Mouse (Mus musculus) fat pad, adult 2 months (tissue): Measurements from ENCODE around the gene Tmprss2.

Source experiments
- DNase-seq: peaks from one replicate; pipeline ENCODE4 v3.0.0-alpha.2; 2011; ENCODE audit warnings: low read depth, low spot score; ENCODE audit errors: extremely low read depth

Tmprss2 gene

DNA sequence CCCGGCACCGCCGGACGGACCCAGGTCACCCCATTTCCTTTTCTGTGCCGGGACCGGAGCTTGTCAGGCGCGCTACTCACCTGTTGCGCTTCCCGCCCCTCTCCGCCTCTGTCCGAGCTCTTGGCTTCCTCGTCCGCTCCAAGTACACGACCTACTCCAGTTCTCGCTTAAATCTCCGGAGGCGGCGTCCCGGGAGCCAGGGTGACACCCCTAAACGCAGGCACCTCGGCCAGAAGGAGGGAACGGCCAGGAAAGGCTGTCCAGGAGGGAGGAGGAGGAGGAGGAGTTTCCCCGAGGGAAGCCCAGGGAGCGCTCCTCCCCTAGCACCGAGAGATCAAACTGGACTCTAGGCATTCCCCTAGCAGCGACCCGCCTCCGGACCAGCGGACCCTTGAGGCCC lies at the start of gene Tmprss2:
Gene Tmprss2, minus strand, starts transcription at position 257 of the 400 bp plus-strand sequence.
- no peak for DNase-seq

DNA sequence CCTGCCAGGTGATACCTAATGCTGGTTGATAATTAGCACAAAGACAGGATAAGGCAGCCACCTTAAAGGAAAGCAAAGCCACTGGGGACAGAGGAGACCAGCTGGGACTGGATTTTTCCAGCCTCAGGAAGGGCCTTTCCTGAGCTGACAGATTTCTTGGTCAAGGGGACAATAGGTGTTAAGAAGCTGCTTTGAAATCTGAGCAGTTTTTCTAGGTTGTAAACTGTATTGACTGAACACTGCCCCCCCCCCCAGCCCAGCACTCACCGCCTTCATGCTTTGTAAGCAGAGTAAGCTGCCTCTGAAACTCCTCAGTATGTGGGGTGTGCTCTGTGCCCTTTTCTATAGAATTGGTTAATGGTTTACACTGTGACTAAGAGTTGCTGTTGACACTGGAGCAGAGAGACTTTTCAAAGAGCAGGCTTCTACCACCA lies 48.2 kb upstream of the Tmprss2 start:
- DNase-seq = no peak

DNA sequence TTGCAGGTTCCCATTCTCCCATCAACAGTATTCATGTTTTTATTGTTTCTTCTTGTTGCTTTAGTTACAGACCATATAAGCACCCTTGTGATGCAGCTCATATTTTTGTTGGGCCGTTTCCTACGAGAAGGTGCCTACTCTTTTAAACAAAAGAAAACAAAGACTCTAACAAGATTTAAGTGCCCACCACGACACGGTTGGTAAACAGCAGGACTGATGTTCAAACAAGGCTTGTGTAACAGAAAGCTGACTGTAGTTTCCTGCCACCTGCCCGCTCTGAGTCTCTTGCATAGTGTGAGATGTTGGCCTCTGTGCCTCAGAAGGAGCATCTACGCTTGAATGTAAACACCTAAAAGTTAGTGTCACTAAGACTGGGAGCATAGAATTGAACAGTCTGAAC lies 47.5 kb upstream of the Tmprss2 start:
- DNase-seq = no peak

DNA sequence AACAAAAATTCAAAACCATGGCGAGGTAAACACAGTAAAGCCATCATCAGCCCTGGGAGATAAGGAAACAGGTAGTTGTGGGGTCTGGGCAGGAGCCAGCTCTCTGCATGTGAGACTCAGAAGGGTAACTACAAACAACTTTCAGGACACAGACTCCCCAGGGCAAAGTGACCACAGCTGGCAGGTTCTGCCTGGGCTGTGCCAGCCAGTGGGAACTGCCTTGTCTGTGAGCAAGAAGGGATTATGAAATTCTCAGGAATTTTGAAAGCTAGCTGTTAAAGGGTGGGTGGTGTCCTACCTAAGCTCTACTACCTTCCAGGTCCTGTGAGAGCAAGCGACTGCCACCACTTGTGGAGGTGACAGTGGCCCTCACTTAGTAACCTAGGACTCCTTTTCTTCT lies 44.8 kb upstream of the Tmprss2 start:
- peak; percentile 66 for DNase-seq

DNA sequence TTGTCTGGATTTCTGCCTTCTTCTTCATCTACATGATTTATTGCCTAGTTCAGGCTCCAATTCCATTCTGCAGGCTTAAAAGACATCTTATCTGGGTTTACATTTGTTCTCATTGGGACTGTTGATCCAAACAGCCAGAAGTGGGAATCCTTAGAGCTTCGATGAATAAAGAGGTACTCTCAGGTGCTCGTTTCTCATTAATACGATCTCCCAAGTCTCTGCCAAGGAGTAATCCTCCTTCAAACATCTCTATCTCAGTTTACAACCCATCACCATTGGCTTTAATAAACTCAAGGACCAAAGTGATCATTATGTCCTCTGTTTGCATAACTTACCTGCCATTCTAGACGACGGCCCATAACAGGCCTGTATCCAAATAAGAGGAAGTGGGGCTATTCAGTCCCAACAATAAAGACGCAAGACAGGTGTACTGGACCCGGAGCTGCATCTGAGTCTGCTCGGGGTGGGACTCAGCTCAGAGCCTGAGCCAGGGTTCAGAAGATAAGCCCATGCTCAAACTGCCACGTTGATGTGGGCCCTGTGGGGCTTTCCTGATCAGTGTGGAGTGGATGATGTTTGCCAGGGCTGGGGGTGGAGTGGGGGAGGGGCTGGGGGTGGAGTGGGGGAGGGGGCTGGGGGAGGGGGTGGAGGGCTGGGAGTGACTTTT lies 38.7 kb upstream of the Tmprss2 start:
- no peak for DNase-seq

DNA sequence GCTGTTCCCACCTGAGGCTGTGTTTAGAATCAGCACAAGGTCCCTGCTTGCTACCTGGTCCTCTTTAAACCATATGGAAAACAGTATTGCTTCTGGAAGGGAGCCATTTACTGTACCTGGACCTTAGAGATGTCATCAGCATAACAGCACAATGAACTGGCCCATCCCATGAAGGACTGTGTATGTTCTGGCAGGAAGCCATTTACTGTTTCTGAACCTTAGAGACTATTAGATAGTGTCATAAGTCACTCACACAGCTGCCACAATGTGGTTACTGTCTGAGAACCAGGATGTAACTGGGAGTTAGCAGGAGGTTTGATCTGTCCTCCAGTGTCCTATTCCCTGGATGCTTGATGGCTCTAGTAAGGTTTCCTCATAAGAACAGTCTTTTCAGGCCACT lies 33.7 kb upstream of the Tmprss2 start:
- DNase-seq = no peak

DNA sequence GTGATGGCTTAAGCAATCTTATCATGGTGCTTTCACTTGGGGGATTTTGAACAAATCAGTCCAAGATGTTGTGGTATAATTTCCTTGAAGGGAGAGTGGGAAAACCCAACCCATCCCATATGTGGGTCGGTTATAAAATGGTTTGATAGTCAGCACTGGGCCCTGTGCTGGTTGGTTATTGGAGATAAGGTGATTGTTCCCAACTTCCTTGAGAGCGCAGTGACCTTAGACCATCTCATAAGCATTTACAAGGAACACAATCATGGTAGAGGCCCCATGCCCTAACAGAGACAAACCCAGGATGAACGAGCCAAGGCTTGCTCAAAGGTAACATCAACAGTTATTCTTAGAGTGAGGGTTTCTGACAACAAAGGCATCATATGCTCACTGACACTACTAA lies 28.6 kb upstream of the Tmprss2 start:
- DNase-seq = no peak

DNA sequence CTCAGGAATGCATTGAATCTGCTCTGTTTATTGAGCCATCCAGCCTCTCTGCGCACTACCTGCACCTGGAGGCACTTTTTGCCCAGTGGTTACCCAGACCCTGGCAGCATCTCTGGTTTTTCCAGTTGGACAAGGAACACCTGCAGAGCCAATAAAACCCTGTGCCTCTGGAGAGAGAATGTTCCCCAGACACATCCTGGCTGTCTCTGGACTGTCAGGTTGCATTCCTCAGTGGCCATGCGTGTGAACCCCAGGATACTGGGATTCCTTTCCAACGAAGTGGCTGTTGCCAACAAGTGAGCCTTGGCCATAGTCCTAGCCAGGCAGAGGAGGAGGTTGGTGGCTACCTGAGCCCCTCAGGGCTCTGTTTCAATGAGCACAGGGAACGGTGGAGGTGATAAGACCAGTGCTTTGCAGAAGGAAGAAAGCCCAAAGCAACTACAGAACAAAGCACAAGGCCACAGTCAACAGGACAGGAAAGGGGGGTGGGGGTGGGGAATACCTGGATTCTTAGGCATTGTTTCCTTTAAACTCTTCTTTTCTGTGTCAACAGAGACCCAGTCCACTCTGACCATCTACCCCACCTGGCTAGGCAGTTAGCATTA lies 22.0 kb upstream of the Tmprss2 start:
- peak; percentile 90 for DNase-seq

DNA sequence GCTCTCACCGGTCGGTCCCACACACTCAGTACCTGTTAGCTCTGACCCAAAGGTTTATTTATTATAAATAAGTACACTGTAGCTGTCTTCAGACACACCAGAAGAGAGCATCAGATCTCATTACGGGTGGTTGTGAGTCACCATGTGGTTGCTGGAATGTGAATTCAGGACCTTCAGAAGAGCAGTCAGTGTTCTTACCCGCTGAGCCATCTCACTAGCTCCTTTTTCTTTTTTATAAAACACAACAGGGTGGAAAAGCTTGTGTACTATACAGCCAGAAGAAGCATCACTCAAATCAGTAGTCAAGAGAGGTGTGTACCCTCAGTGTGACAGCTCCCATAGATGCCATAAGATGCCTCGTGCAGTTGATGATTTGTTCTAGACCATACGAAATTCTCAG lies 12.2 kb upstream of the Tmprss2 start:
- DNase-seq = no peak

DNA sequence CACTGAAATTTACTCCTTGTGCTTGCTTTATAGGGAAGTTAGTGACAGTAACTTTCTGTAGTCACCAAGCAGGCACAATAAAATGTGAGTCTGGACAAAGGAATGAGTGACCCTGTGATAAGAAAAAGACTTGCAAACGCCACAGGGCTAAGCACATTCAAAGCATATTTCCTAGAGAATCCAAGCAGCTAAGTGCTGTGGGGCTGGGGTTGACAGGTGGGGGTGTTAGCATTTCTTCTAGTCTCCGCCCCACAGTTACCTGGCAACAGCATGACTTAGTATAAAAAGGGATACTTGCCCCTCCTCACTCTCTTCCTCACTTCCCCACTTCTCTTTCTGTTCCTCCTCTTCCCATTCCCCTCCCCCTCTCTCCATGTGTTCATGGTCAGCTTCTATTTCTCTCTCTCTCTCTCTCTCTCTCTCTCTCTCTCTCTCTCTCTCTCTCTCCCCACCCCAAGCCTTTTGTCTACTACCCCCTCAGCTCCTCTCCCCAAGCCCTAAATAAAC lies 11.4 kb upstream of the Tmprss2 start:
- no peak for DNase-seq

DNA sequence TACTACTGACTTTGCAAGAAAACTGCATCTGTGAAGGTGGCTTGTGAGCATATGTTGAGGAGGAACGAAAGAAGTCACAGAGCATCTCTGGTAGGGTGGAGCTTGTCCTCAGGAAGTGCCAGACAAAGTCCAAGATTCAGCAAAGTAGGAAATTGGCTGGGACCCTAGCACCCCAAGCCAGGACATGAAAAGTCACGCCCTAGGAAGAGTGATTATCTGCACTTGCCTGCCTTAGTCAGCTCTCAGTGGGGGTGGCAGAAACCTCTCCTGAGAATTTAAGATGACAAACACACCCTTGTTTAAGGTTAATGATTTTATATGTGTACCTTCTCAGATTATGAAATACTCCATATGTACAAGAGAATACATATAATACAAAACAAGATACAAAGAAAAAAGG lies 7.3 kb upstream of the Tmprss2 start:
- no peak for DNase-seq

DNA sequence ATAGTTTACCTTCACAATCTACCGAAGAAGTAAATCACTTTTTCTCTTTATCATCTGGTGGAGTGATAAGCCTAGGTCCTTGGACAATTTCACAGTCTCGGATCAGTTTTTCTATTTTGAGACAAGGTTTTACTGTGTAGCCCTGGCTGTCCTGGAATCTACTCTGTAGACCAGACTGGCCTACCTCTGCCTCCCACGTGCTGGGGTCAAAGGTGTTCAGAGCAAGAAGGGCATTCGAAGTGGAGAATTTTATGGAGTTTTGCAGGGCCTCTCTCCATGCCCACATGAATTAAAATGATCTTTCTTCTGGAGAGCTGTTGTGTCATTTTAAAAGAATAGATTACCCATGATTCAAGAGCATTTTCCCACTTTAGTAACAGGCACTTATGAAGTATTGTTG lies 1.0 kb upstream of the Tmprss2 start:
- no peak for DNase-seq

DNA sequence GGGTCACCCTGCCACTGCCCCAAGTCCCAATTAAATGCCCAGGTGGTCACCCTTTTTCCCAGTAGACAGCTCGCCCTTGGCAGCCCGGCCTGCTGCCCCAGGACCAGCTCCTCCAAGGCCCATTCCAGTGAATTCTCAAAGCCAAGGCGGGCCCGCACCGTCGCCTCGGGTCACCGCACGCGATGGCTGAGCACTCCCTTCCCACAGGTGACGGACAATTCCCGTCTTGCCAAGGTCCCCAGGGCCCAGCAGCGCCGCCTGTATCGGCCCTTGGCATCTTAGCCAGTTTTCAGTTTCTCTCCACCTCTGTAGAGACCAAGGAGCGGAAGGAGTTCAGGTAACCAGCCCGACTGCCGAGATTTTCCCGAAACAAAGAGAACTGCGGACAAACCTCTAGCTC lies 749 bp downstream of the Tmprss2 start:
- no peak for DNase-seq

DNA sequence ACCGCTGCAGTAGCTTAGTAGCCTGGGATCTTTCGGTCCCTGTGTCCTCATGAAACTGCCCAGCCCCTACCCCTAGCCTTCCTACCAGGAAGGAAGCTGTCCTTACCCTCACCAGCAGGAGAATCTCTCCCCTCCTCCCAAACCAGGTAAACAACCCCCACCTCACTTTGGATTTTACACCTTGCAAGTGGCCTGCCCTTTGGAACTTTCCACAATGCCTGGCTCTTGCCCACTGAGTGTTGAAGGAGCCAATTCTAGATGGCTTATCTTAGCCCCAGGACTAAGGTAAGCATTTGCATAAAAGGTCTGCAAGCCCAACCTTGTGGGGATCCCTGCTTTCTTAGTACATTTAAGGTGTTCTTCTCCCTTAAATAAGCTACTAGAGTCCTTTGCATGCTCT lies 1.3 kb downstream of the Tmprss2 start:
- no peak for DNase-seq

DNA sequence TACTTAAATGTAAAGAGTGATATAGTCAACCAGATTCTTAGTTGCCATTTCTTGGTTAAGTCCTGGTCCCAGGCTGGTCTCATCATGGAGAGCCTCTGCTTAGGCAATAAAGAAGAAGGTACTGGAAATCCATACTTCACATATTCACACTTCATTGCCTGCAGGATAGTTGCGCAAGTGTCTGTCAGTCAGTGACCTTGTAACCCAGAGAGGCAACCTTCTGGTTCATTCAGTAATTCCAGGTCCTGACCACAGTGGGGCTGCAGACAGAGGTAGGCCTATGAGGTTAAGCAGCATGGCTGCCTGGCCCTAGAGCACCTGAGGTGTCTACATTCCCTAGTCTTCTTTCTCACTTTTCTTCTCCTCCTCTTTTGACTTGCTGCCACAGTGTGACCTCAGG lies 3.0 kb downstream of the Tmprss2 start:
- DNase-seq = no peak

DNA sequence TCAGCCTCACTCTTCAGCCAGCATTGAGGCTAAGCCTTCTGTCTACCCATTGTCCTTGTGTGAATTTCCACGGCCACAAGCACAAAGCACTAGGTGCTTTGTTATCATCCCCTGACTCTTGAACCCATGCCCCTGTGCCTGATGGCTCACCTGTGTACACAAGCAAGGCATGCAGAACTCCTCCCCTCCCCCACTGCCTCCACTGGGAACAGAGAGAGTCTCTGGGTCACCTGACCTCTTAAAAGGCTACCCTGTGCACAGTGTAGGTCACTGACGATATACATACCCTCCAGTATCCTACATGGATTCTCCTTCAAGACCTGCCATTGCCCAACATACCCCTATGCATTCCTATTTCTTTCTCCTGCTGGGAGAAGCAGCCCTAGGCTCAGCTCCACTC lies 4.2 kb downstream of the Tmprss2 start:
- DNase-seq = no peak

DNA sequence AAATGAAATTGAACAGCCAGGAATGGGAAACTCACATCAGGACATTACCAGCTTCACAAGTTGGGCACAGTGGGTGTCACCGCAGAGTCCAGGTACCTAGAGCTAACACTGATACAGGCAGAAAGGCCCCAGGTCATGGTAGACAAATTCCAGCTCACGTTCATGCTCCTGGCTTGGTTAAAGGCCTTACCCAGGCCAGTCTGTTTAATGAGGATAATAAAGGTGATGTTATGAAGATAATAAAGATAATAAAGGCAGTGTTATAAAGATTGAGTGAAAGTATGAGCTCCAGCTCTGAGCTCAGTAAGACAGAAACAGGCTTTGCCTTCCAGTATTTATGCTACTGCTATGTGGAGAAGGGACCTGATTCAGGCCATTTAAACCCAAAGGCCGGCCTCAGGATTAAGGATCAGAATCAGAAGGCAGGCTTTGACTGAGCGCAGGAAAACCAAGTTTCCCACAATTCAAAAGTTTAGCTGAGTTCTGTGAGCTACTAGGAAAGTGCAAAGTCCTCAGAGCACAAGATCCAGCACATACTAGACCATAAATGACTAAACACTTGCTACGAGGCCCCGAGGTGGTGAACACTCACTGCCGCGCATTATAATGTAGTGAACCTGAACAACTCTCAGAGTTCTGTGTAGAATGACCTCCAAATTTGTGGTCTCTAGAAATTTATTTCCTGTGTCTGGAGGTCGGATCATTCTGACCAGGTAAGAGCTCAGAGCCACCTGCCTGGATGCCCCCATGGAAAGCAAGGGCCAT lies 4.9 kb downstream of the Tmprss2 start:
- DNase-seq = no peak

DNA sequence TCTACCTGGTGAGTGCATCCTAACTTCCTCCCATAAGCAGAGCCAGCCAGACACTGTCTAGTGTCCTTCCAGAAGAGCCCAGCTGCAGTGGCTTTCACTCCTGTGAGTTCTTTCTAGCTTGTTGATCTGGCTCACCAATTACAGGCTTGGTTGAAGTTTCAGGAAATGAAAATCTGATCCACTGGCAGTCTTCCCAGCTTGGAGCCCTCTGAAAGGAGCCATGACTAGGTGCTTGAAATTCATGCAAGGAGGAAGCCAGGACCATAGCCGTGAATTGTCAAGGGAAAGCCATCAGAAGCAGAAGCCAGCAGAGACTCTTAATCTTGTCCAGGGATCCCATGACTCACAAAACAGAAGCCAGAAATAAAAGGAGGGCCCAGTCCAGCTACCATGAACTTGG lies 8.7 kb downstream of the Tmprss2 start:
- DNase-seq = no peak

DNA sequence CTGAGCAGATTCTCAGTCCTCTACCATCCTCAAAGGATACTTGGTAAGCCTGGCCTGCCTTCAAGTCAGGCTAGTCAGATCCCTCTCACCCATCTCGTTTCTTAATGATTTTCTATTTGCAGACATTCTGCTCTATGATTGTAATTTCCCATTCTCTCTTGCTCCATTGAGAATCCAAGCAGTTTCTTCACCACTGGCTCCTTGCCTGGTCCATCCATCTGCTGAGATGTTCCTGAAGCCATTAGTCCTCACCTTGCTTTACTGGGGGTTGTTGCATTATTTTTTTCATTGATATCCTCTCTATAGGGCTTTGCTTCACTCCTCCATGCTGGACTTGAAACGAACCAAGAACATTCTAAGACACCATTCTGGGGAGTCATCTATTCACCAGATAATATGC lies 10.4 kb downstream of the Tmprss2 start:
- no peak for DNase-seq

DNA sequence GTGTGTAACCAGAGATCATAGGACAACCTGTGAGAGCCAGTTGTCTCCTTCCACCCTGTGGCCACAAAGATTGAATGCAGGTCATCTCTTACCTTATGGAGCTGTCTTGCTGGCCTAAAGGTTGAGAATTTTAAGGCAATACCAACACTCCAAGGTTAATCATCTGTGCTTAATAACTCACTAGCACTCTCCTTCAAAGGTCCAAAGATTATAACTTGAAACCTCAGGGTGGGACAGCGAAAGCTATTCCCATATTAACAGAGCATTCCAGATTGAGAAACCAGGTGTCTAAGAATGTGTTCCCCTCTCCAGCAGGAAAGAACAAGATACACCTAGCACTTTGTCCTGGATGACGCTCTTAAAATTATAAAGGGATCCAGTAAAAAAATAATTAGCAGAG lies 12.9 kb downstream of the Tmprss2 start:
- DNase-seq = no peak

DNA sequence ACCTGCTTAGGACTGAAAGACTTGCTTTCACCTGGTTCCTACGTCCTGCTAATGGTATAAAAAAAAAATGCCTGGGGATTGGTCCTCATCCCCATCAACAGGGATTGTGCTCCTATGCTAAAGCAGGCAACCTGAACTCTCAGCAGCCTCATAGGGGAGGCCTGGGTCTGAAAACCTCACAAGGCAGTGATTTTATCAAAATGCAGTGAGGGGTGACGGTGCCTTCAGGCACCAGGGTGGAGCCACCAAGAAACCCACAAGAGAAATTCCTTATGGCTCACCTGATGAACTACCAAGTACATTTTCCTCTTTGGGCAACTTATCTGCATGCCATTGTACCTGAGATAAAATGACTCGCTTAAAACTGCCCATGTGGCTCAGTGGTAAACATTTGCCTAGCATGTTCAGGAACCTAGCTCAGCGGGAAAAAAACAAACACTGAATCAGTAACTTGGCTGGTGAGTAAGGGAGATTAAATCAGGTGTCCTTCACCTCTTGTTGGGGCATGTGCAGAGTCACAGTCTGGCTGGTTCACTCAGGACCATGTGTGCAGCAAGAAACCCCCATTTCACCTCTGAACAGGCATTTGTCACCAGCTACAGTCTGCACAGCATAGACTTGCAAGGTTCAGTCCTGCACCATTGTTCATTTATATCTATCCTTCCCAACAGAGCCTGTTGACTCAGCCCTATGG lies 17.0 kb downstream of the Tmprss2 start:
- no peak for DNase-seq

DNA sequence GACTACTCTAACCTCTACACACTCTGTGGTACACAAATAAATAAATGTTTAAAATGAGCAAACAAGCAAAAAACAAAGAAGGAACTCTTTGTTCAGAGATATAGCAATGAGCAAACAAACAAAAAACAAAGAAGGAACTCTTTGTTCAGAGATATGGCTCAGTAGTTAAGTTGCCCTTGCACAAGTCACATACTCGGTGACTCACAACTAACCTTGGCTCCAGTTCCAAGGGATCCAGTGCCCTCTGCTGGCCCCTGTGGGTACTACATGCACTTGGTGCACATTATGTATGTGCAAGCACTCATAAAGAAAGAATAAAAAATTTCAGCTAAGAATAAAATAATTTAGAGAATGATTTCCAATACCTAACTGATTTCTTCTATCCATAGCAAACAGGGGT lies 17.9 kb downstream of the Tmprss2 start:
- DNase-seq = no peak
